Mouse (Mus musculus) embryonic facial prominence, embryonic 12.5 days (tissue): Measurements from ENCODE around the gene Nanos2. TPM values are rescaled to one million over a fixed set of nuclear protein-coding genes. Genes with fewer than 3 reads are reported as not detected.

Experiments
- ATAC-seq: fragments of 200-750 bp; cut with Nextera tagmentation; 2 replicates; pipeline ENCODE4 v1.8.0; 2017; ENCODE audit not compliant: insufficient number of reproducible peaks, insufficient read depth, low FRiP score, low TSS enrichment
- H3K27ac ChIP-seq: fragments of 300-500 bp; sonication (generic); 2 replicates; pipeline ENCODE4 v1.5.1; 2016; ENCODE audit warnings: mild to moderate bottlenecking
- H3K27me3 ChIP-seq: fragments of 300-500 bp; sonication (generic); 2 replicates; pipeline ENCODE4 v1.6.1; 2016; ENCODE audit warnings: mild to moderate bottlenecking, moderate library complexity
- H3K36me3 ChIP-seq: fragments of 300-500 bp; sonication (generic); 2 replicates; pipeline ENCODE4 v1.6.1; 2016; ENCODE audit warnings: mild to moderate bottlenecking
- H3K4me1 ChIP-seq: fragments of 300-500 bp; sonication (generic); 2 replicates; pipeline ENCODE4 v1.6.1; 2016
- H3K4me2 ChIP-seq: fragments of 300-500 bp; sonication (generic); replicated peaks from 2 replicates; pipeline ENCODE4 v1.6.1; 2016; ENCODE audit warnings: mild to moderate bottlenecking, moderate library complexity
- H3K4me3 ChIP-seq: fragments of 300-500 bp; sonication (generic); 2 replicates; pipeline ENCODE4 v1.5.1; 2016; ENCODE audit warnings: mild to moderate bottlenecking
- H3K9ac ChIP-seq: fragments of 300-500 bp; sonication (generic); 2 replicates; pipeline ENCODE4 v1.6.1; 2016; ENCODE audit warnings: mild to moderate bottlenecking, moderate library complexity
- H3K9me3 ChIP-seq: fragments of 300-500 bp; sonication (generic); 2 replicates; pipeline ENCODE4 v1.6.1; 2016; ENCODE audit warnings: mild to moderate bottlenecking, moderate library complexity
- WGBS: fragments of 180-500 bp; shearing (Covaris S2); methylation state at CpG from one replicate; pipeline ENCODE4 v1.1.7; 2016; 5-methylcytosine and 5-hydroxymethylcytosine counted together
- polyA plus RNA-seq: library from polyadenylated mRNA; unstranded; fragments of >200 nt; fragmentation: Nextera tagmentation; extraction: Ambion mirVana; gene quantifications from 2 replicates; pipeline ENCODE4 v1.2.1, GENCODE M21; 2016

Gene Nanos2
- polyA plus RNA-seq, 1 experiment from 2014 or later: not detected

GRCm38 (mm10) chr7:18962795-18963194 is 24.4 kb upstream of the Nanos2 start:
- 2% methylated on average over 20 of the region's 20 CpGs for WGBS
- no peak overlapping the region for H3K27ac ChIP-seq
- peak overlapping the region; percentile 13 for H3K4me3 ChIP-seq
- H3K36me3 ChIP-seq: no peaks in the 10 kb centered on the region
- H3K27me3 ChIP-seq: peaks cover 88% of the 10 kb centered on the region
- peak overlapping the region; percentile 32 for H3K4me2 ChIP-seq
- peaks cover 6% of the 10 kb centered on the region; the same call in 1 of the 2 replicates for H3K4me1 ChIP-seq
- 0 out of 2 replicates have a peak overlapping the region, but pooled peaks have one; percentile 11 for H3K9ac ChIP-seq
- no peak for ATAC-seq
- no peaks in the 10 kb centered on the region for H3K9me3 ChIP-seq

GRCm38 (mm10) chr7:18963294-18963843 is 23.8 kb upstream of the Nanos2 start:
- Histone ChIP-seq H3K4me2 (peak overlapping the region; percentile 32), H3K27ac (no peak overlapping the region), H3K36me3 (no peaks in the 10 kb centered on the region), H3K4me3 (no peak overlapping the region), H3K27me3 (peaks cover 82% of the 10 kb centered on the region), H3K4me1 (peaks cover 6% of the 10 kb centered on the region; the same call in 1 of the 2 replicates), H3K9ac (no peak overlapping the region), H3K9me3 (no peaks in the 10 kb centered on the region)
- 2% methylated on average over 18 of the region's 19 CpGs for WGBS
- no peak for ATAC-seq

- H3K9ac ChIP-seq: no peak overlapping the region
- H3K4me1 ChIP-seq: peaks cover 6% of the 10 kb centered on the region; the same call in 1 of the 2 replicates
- H3K27ac ChIP-seq: no peak overlapping the region
- H3K4me3 ChIP-seq: no peak overlapping the region
- H3K27me3 ChIP-seq: peaks cover 64% of the 10 kb centered on the region
- no peaks in the 10 kb centered on the region for H3K36me3 ChIP-seq
- no peak overlapping the region for H3K4me2 ChIP-seq
- WGBS: 82% methylated on average over 5 of the region's 5 CpGs
- no peak for ATAC-seq
- H3K9me3 ChIP-seq: no peaks in the 10 kb centered on the region
Measured at GRCm38 (mm10) chr7:18965312-18965711, 21.9 kb upstream of the Nanos2 start.

- H3K27ac ChIP-seq: no peak overlapping the region
- no peak overlapping the region for H3K4me2 ChIP-seq
- no peaks in the 10 kb centered on the region for H3K36me3 ChIP-seq
- 9% methylated on average over 8 of the region's 8 CpGs for WGBS
- no peaks in the 10 kb centered on the region for H3K9me3 ChIP-seq
- H3K4me3 ChIP-seq: no peak overlapping the region
- H3K4me1 ChIP-seq: peaks cover 4% of the 10 kb centered on the region; the same call in 1 of the 2 replicates
- no peak overlapping the region for H3K9ac ChIP-seq
- H3K27me3 ChIP-seq: peaks cover 41% of the 10 kb centered on the region
- ATAC-seq: peak; percentile 16; the same call in 1 of the 2 replicates
Measured at GRCm38 (mm10) chr7:18967603-18968002, 19.6 kb upstream of the Nanos2 start.

GRCm38 (mm10) chr7:18970956-18971355 is 16.2 kb upstream of the Nanos2 start:
- H3K4me1 ChIP-seq: no peaks in the 10 kb centered on the region
- no peaks in the 10 kb centered on the region for H3K9me3 ChIP-seq
- no peak overlapping the region for H3K4me2 ChIP-seq
- no peaks in the 10 kb centered on the region for H3K36me3 ChIP-seq
- H3K27me3 ChIP-seq: peaks cover 16% of the 10 kb centered on the region
- no peak overlapping the region for H3K9ac ChIP-seq
- ATAC-seq: no peak
- H3K4me3 ChIP-seq: no peak overlapping the region
- no peak overlapping the region for H3K27ac ChIP-seq
- 87% methylated on average over 3 of the region's 3 CpGs for WGBS

- no peaks in the 10 kb centered on the region for H3K4me1 ChIP-seq
- H3K9ac ChIP-seq: no peak overlapping the region
- no peak for ATAC-seq
- H3K27ac ChIP-seq: no peak overlapping the region
- H3K4me2 ChIP-seq: no peak overlapping the region
- H3K9me3 ChIP-seq: no peaks in the 10 kb centered on the region
- H3K27me3 ChIP-seq: peaks cover 8% of the 10 kb centered on the region; the same call in 1 of the 2 replicates
- 90% methylated on average over 9 of the region's 9 CpGs for WGBS
- H3K4me3 ChIP-seq: no peak overlapping the region
- no peaks in the 10 kb centered on the region for H3K36me3 ChIP-seq
Measured at GRCm38 (mm10) chr7:18978381-18978780, 8.8 kb upstream of the Nanos2 start.

- H3K4me2 ChIP-seq: no peak overlapping the region
- H3K9ac ChIP-seq: no peak overlapping the region
- H3K27ac ChIP-seq: no peak overlapping the region
- H3K4me3 ChIP-seq: no peak overlapping the region
- ATAC-seq: no peak
- no peaks in the 10 kb centered on the region for H3K36me3 ChIP-seq
- 73% methylated on average over 2 of the region's 2 CpGs for WGBS
- 0 out of 2 replicates have a peak, but pooled peaks cover 8% of the 10 kb centered on the region for H3K27me3 ChIP-seq
- no peaks in the 10 kb centered on the region for H3K4me1 ChIP-seq
- no peaks in the 10 kb centered on the region for H3K9me3 ChIP-seq
Measured at GRCm38 (mm10) chr7:18986503-18986902, 697 bp upstream of the Nanos2 start.

- no peak overlapping the region for H3K4me2 ChIP-seq
- H3K27ac ChIP-seq: no peak overlapping the region
- H3K4me3 ChIP-seq: no peak overlapping the region
- peaks cover 7% of the 10 kb centered on the region; the same call in 1 of the 2 replicates for H3K4me1 ChIP-seq
- no peaks in the 10 kb centered on the region for H3K36me3 ChIP-seq
- H3K9me3 ChIP-seq: no peaks in the 10 kb centered on the region
- ATAC-seq: no peak
- WGBS: 76% methylated on average over 13 of the region's 13 CpGs
- no peak overlapping the region for H3K9ac ChIP-seq
- peaks cover 18% of the 10 kb centered on the region; the same call in 1 of the 2 replicates for H3K27me3 ChIP-seq
Measured at GRCm38 (mm10) chr7:18987747-18988146, 547 bp downstream of the Nanos2 start.

GRCm38 (mm10) chr7:18988780-18989179 is 1.6 kb downstream of the Nanos2 start:
- Histone ChIP-seq H3K4me1 (peaks cover 12% of the 10 kb centered on the region; the same call in 1 of the 2 replicates), H3K9ac (no peak overlapping the region), H3K27ac (no peak overlapping the region), H3K4me3 (no peak overlapping the region), H3K36me3 (no peaks in the 10 kb centered on the region), H3K4me2 (no peak overlapping the region), H3K27me3 (peaks cover 28% of the 10 kb centered on the region), H3K9me3 (no peaks in the 10 kb centered on the region)
- no peak for ATAC-seq
- 72% methylated on average over 6 of the region's 6 CpGs for WGBS

- Histone ChIP-seq H3K4me2 (peak overlapping the region; percentile 77), H3K36me3 (no peaks in the 10 kb centered on the region), H3K27me3 (peaks cover 30% of the 10 kb centered on the region), H3K9ac (0 out of 2 replicates have a peak overlapping the region, but pooled peaks have one; percentile 16), H3K9me3 (no peaks in the 10 kb centered on the region), H3K27ac (peak overlapping the region; percentile 87; the same call in 1 of the 2 replicates), H3K4me1 (peaks cover 12% of the 10 kb centered on the region; the same call in 1 of the 2 replicates), H3K4me3 (peak overlapping the region; percentile 48)
- 13% methylated on average over 5 of the region's 5 CpGs for WGBS
- ATAC-seq: no peak
Measured at GRCm38 (mm10) chr7:18989995-18990394, 2.8 kb downstream of the Nanos2 start.

- Histone ChIP-seq H3K9ac (peak within 1 kb of the TSS; percentile 57), H3K4me2 (peak within 1 kb of the TSS; percentile 77), H3K27ac (peak within 1 kb of the TSS; percentile 87), H3K4me1 (peaks cover 12% of the 10 kb centered on the region; the same call in 1 of the 2 replicates), H3K9me3 (no peaks in the 10 kb centered on the region), H3K36me3 (no peaks in the 10 kb centered on the region), H3K4me3 (peak within 1 kb of the TSS; percentile 48), H3K27me3 (peaks cover 30% of the 10 kb centered on the region)
- ATAC-seq: peak; percentile 94
- WGBS: under 1% methylated on average over 37 of the region's 37 CpGs
Measured at GRCm38 (mm10) chr7:18990601-18991295, 3.5 kb downstream of the Nanos2 start, which contains the start of gene Mypop. Gene Mypop (plus strand): TSS chr7:18991245.
